Mouse (Mus musculus): Measurements from ENCODE around the gene Tspo. TPM values are rescaled to one million over a fixed set of nuclear protein-coding genes. Genes with fewer than 3 reads are reported as not detected.

The Tspo gene
- polyA plus RNA-seq, 1 experiment from 2014 or later, result 70.8 TPM

GRCm38 (mm10) chr15:83606700-83607099 is 43.3 kb downstream of the Tspo start:
- no peak overlapping the region for H3K4me3 ChIP-seq (ENCODE audit: low read depth, low read length)
- no peak overlapping the region for H3K9ac ChIP-seq (ENCODE audit: low read depth, low read length)
- no peaks in the 10 kb centered on the region for H3K4me1 ChIP-seq (ENCODE audit: control insufficient read depth, insufficient read depth, low read length)
- DNase-seq (ENCODE audit: low spot score), result no peak
- 90% methylated on average over 8 of the region's 8 CpGs for WGBS
- no peaks in the 10 kb centered on the region for H3K27me3 ChIP-seq (replicated peaks; ENCODE audit: control insufficient read depth, insufficient read depth, low read length)
- ATAC-seq (ENCODE audit: low read depth), result no peak
- H3K4me2 ChIP-seq (ENCODE audit: low read depth, low read length), result no peak overlapping the region
- no peaks in the 10 kb centered on the region for H3K9me3 ChIP-seq (ENCODE audit: control insufficient read depth, low read length)
- H3K36me3 ChIP-seq (ENCODE audit: control insufficient read depth, insufficient read depth, low read length), result no peaks in the 10 kb centered on the region
- no peak overlapping the region for H3K27ac ChIP-seq (replicated peaks; ENCODE audit: low read depth, low read length)

GRCm38 (mm10) chr15:83607115-83607802 is 43.9 kb downstream of the Tspo start:
- Histone ChIP-seq H3K36me3 (ENCODE audit: control insufficient read depth, insufficient read depth, low read length) (no peaks in the 10 kb centered on the region), H3K9me3 (ENCODE audit: control insufficient read depth, low read length) (no peaks in the 10 kb centered on the region), H3K4me3 (ENCODE audit: low read depth, low read length) (no peak overlapping the region), H3K27me3 (replicated peaks; ENCODE audit: control insufficient read depth, insufficient read depth, low read length) (no peaks in the 10 kb centered on the region), H3K27ac (replicated peaks; ENCODE audit: low read depth, low read length) (no peak overlapping the region), H3K9ac (ENCODE audit: low read depth, low read length) (no peak overlapping the region), H3K4me2 (ENCODE audit: low read depth, low read length) (no peak overlapping the region), H3K4me1 (ENCODE audit: control insufficient read depth, insufficient read depth, low read length) (no peaks in the 10 kb centered on the region)
- DNase-seq (ENCODE audit: low spot score) (peak; percentile 61), ATAC-seq (ENCODE audit: low read depth) (peak; percentile 49; the same call in 1 of the 2 replicates)
- 54% methylated on average over 14 of the region's 15 CpGs for WGBS

- no peak overlapping the region for H3K9ac ChIP-seq (ENCODE audit: low read depth, low read length)
- H3K9me3 ChIP-seq (ENCODE audit: control insufficient read depth, low read length), result no peaks in the 10 kb centered on the region
- no peaks in the 10 kb centered on the region for H3K27me3 ChIP-seq (replicated peaks; ENCODE audit: control insufficient read depth, insufficient read depth, low read length)
- H3K36me3 ChIP-seq (ENCODE audit: control insufficient read depth, insufficient read depth, low read length), result no peaks in the 10 kb centered on the region
- no peaks in the 10 kb centered on the region for H3K4me1 ChIP-seq (ENCODE audit: control insufficient read depth, insufficient read depth, low read length)
- H3K4me2 ChIP-seq (ENCODE audit: low read depth, low read length), result no peak overlapping the region
- H3K4me3 ChIP-seq (ENCODE audit: low read depth, low read length), result no peak overlapping the region
- DNase-seq (ENCODE audit: low spot score) (no peak), ATAC-seq (ENCODE audit: low read depth) (no peak)
- H3K27ac ChIP-seq (replicated peaks; ENCODE audit: low read depth, low read length), result no peak overlapping the region
- WGBS, result 79% methylated on average over 3 of the region's 3 CpGs
These were observed 51.9 kb downstream of the Tspo start for GRCm38 (mm10) chr15:83615245-83615644.

Small RNA genes within 50 kb of the gene (microRNA-seq; reads per million reads assigned to microRNA genes)
- gene Gm24575 (ENCODE audit: borderline number of aligned reads), result not detected

Other genes with a start within 250 kb of the Tspo start
- gene Arfgap3, start 213.3 kb upstream of the Tspo start, polyA plus RNA-seq (2014; fragmentation: Nextera tagmentation; extraction: Ambion mirVana), result 57.0 and 63.3 TPM in 2 replicates
- 49.3 TPM in 2 replicates for gene Pacsin2, start 99.0 kb upstream of the Tspo start, polyA plus RNA-seq (2014; fragmentation: Nextera tagmentation; extraction: Ambion mirVana)
- 9.4 and 11.3 TPM in 2 replicates for gene Ttll1, start 52.7 kb upstream of the Tspo start, polyA plus RNA-seq (2014; fragmentation: Nextera tagmentation; extraction: Ambion mirVana)
- gene Bik, start 36.7 kb upstream of the Tspo start, polyA plus RNA-seq (2014; fragmentation: Nextera tagmentation; extraction: Ambion mirVana), result 5.2 and 5.6 TPM in 2 replicates
- gene Mcat, start 195 bp downstream of the Tspo start, polyA plus RNA-seq (2014; fragmentation: Nextera tagmentation; extraction: Ambion mirVana), result 34.9 and 37.1 TPM in 2 replicates
- gene Ttll12, start 31.6 kb downstream of the Tspo start, polyA plus RNA-seq (2014; fragmentation: Nextera tagmentation; extraction: Ambion mirVana), result 30.7 and 36.8 TPM in 2 replicates
- 12.6 and 17.3 TPM in 2 replicates for gene Scube1, start 161.4 kb downstream of the Tspo start, polyA plus RNA-seq (2014; fragmentation: Nextera tagmentation; extraction: Ambion mirVana)
- gene Mpped1, start 215.9 kb downstream of the Tspo start, polyA plus RNA-seq (2014; fragmentation: Nextera tagmentation; extraction: Ambion mirVana), result 5.2 and 6.9 TPM in 2 replicates